Mouse (Mus musculus) hematopoietic multipotent progenitor cell, adult 10-12 weeks (in vitro differentiated cells): ENCODE results near the gene Rsph3a. TPM values are rescaled to one million over a fixed set of nuclear protein-coding genes. Genes with fewer than 3 reads are reported as not detected.

ENCODE experiments used
- polyA plus RNA-seq: library from polyadenylated mRNA; stranded (reverse); fragments of >175 nt; gene quantifications from 2 replicates; pipeline ENCODE4 v1.2.3, GENCODE M21; 2012; ENCODE audit warnings: low replicate concordance

Gene Rsph3a
- polyA plus RNA-seq = 54.9 and 64.0 TPM in 2 replicates

GRCm38 (mm10) chr17:7945117-7946052 lies at the start of gene Rsph3a:
Gene Rsph3a, plus strand, starts transcription at chr17:7945614.

GRCm38 (mm10) chr17:7925413-7926160 lies 19.8 kb upstream of the Rsph3a start, which contains the start of gene Tagap:
Gene Tagap, plus strand, starts transcription at chr17:7926000.

Other genes with a start within 250 kb of the Rsph3a start
- 0.99 and 4.6 TPM in 2 replicates for gene Fndc1, start 118.3 kb upstream of the Rsph3a start, polyA plus RNA-seq
- gene Tagap, start 19.6 kb upstream of the Rsph3a start, polyA plus RNA-seq = 9.8 and 13.0 TPM in 2 replicates
- 0.43 TPM in 1 of 2 replicates, not detected in the other for gene Gm49673, start 202.2 kb downstream of the Rsph3a start, polyA plus RNA-seq
- gene Rnaset2a, start 202.5 kb downstream of the Rsph3a start, polyA plus RNA-seq = 81.7 and 147 TPM in 2 replicates
- 3.5 and 10.9 TPM in 2 replicates for gene Fgfr1op, start 219.9 kb downstream of the Rsph3a start, polyA plus RNA-seq